11 mouse cellular contexts compared by ENCODE assay signal in the genomic region with DNA sequence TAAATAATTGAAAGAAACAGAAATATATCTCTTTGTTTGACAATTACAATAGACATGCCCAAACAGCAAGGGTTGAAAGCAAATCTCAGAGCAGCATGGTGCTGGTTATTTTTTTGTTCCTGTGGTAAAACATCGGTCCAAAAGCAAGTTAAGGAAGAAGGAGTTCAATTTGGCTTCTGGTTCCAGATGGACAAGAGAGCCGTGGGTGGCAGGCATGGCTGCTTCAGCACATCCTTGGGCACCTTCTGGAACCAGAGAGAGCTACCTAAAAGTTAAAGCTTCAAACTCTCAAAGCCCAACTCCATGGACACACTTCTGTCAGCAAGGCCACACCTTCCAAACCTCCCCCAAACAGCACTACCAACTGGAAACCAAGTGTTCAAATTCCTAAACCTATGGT.
"Had no signal": no experiment of that assay in that cellular context is flagged by ENCODE, and none has a peak within 500 bp of the region (broad histone marks: within the 10 kb centered on the region; RNA-seq: fewer than 3 reads in every experiment).

No protein-coding gene starts in this region.

- DNase-seq: kidney, adult 11 months; kidney, adult 8-10 months; kidney, postnatal 10 days; kidney, postnatal 36 days; liver, embryonic 13.5 days; lung, adult 2 months; lung, postnatal 14 days; lung, postnatal 4 days; midbrain, embryonic 14.5 days; thymus, adult 18-20 months; thymus, postnatal 36 days had no signal
